In genomic region chr19:3324271-3324811, GRCm38 (mm10) we compare ENCODE assay signal across 8 mouse cellular contexts. TPM values are rescaled to one million over a fixed set of nuclear protein-coding genes. Genes with fewer than 3 reads are reported as not detected.
DNase-seq lines count a peak whose midpoint lies in the region; ATAC-seq and TF ChIP-seq lines count a peak whose summit lies in the region.

No protein-coding gene starts in this region.

- ATAC-seq in CD4-positive, CD25-positive, alpha-beta regulatory T cell, adult 4 months = no peak
- ATAC-seq in kidney, postnatal 0 days (replicated peaks; ENCODE audit: low FRiP score, low read depth) = no peak

- peak overlapping the region; percentile 81 for H3K9ac ChIP-seq in kidney, postnatal 0 days (ENCODE audit: low read depth, low read length)

- peak overlapping the region; percentile 90; the same call in 1 of the 2 replicates for H3K27ac ChIP-seq in heart, embryonic 10.5 days
- H3K27ac ChIP-seq in kidney, postnatal 0 days = peak overlapping the region; percentile 88
- H3K27ac ChIP-seq in midbrain, embryonic 10.5 days (replicated peaks) = peak overlapping the region; percentile 83; the same call in 1 of the 2 replicates

- H3K36me3 ChIP-seq in heart, embryonic 10.5 days = no peaks in the 10 kb centered on the region
- H3K36me3 ChIP-seq in kidney, postnatal 0 days (ENCODE audit: insufficient read depth, low read length) = no peaks in the 10 kb centered on the region
- H3K36me3 ChIP-seq in midbrain, embryonic 10.5 days = no peaks in the 10 kb centered on the region

- DNase-seq in CD4-positive, CD25-positive, alpha-beta regulatory T cell, adult 2 months (ENCODE audit: low read depth, low spot score) = peak; percentile 28
- DNase-seq in 3134 (ENCODE audit: extremely low read depth, insufficient read length, low spot score) = peak; percentile 50
- DNase-seq in brain, embryonic 14.5 days (ENCODE audit: low read depth) = peak; percentile 69
- DNase-seq in heart, embryonic 10.5 days (ENCODE audit: low spot score) = no peak
- DNase-seq in kidney, postnatal 0 days (ENCODE audit: low spot score) = peak; percentile 47
- peak; percentile 52 for DNase-seq in midbrain, embryonic 10.5 days (ENCODE audit: low spot score)
- no peak for DNase-seq in frontal cortex, adult 2 months (ENCODE audit: extremely low spot score in 1 of 2, low spot score in 1 of 2)

- no peak for TF ChIP-seq POLR2A in brain, embryonic 14.5 days (IDR thresholded peaks at IDR 0.05; ENCODE audit: borderline replicate concordance, extremely low read depth, insufficient read depth, insufficient read length, poor library complexity, severe bottlenecking)

- peak overlapping the region; percentile 97 for H3K4me2 ChIP-seq in kidney, postnatal 0 days (ENCODE audit: low read length)

- H3K4me3 ChIP-seq in heart, embryonic 10.5 days = peak overlapping the region; percentile 65
- peak overlapping the region; percentile 73 for H3K4me3 ChIP-seq in kidney, postnatal 0 days (replicated peaks; ENCODE audit: low read depth, low read length)
- H3K4me3 ChIP-seq in midbrain, embryonic 10.5 days = peak overlapping the region; percentile 59

- 3% methylated on average over 17 of the region's 17 CpGs for WGBS in heart, embryonic 10.5 days
- WGBS in kidney, postnatal 0 days = 4% methylated on average over 17 of the region's 17 CpGs
- WGBS in midbrain, embryonic 10.5 days = 4% methylated on average over 17 of the region's 17 CpGs

- H3K9me3 ChIP-seq in heart, embryonic 10.5 days = no peaks in the 10 kb centered on the region
- H3K9me3 ChIP-seq in kidney, postnatal 0 days (replicated peaks; ENCODE audit: low read length) = no peaks in the 10 kb centered on the region
- H3K9me3 ChIP-seq in midbrain, embryonic 10.5 days (replicated peaks) = peaks cover 3% of the 10 kb centered on the region; the same call in 1 of the 2 replicates

- H3K4me1 ChIP-seq in heart, embryonic 10.5 days = peaks cover 37% of the 10 kb centered on the region
- peaks cover 12% of the 10 kb centered on the region; the same call in 1 of the 2 replicates for H3K4me1 ChIP-seq in kidney, postnatal 0 days (replicated peaks; ENCODE audit: insufficient read depth, low read length)
- peaks cover 50% of the 10 kb centered on the region for H3K4me1 ChIP-seq in midbrain, embryonic 10.5 days

- TF ChIP-seq CTCF in brain, embryonic 14.5 days (IDR thresholded peaks at IDR 0.05; ENCODE audit: borderline replicate concordance, extremely low read depth, insufficient read depth, insufficient read length) = no peak
- TF ChIP-seq CTCF in kidney, postnatal 0 days (IDR thresholded peaks at IDR 0.05; ENCODE audit: low read depth) = no peak

- H3K27me3 ChIP-seq in heart, embryonic 10.5 days (ENCODE audit: insufficient read depth, poor library complexity, severe bottlenecking) = peaks cover 19% of the 10 kb centered on the region; the same call in 1 of the 2 replicates
- H3K27me3 ChIP-seq in kidney, postnatal 0 days (ENCODE audit: insufficient read depth, low read length) = no peaks in the 10 kb centered on the region
- H3K27me3 ChIP-seq in midbrain, embryonic 10.5 days (ENCODE audit: low read depth, poor library complexity, severe bottlenecking) = peaks cover 80% of the 10 kb centered on the region

RNA-seq across cellular contexts. Expression of gene Cpt1a, which starts 2.2 kb away (rescaled TPM):
- 10 to 100 TPM; 17.1 to 31.7 TPM for polyA plus RNA-seq in CD4-positive, CD25-positive, alpha-beta regulatory T cell, adult 4 months (2017; shearing (Covaris generic))
- 18.4 and 23.1 TPM in 2 replicates for polyA plus RNA-seq in brain, embryonic 14.5 days (2012; rRNA removed)
- 7.1 and 12.5 TPM in 2 replicates for polyA plus RNA-seq in heart, embryonic 10.5 days (2016; fragmentation: Nextera tagmentation; extraction: Ambion mirVana)
- 70.8 and 81.4 TPM in 2 replicates for polyA plus RNA-seq in kidney, postnatal 0 days (2015; fragmentation: Nextera tagmentation; extraction: Ambion mirVana)
- 4.0 and 7.4 TPM in 2 replicates for polyA plus RNA-seq in midbrain, embryonic 10.5 days (2016; fragmentation: Nextera tagmentation; extraction: Ambion mirVana)
- polyA plus RNA-seq in frontal cortex, adult 2 months (2012; rRNA removed) = 22.6 and 25.1 TPM in 2 replicates

RNA-seq across cellular contexts. Expression of gene Ighmbp2, which starts 41.5 kb away (rescaled TPM):
- 1 to 10 TPM; 4.9 to 7.4 TPM for polyA plus RNA-seq in CD4-positive, CD25-positive, alpha-beta regulatory T cell, adult 4 months (2017; shearing (Covaris generic))
- 8.8 and 11.4 TPM in 2 replicates for polyA plus RNA-seq in brain, embryonic 14.5 days (2012; rRNA removed)
- 7.2 and 7.4 TPM in 2 replicates for polyA plus RNA-seq in heart, embryonic 10.5 days (2016; fragmentation: Nextera tagmentation; extraction: Ambion mirVana)
- polyA plus RNA-seq in kidney, postnatal 0 days (2015; fragmentation: Nextera tagmentation; extraction: Ambion mirVana) = 6.3 and 6.8 TPM in 2 replicates
- polyA plus RNA-seq in midbrain, embryonic 10.5 days (2016; fragmentation: Nextera tagmentation; extraction: Ambion mirVana) = 10.2 and 11.5 TPM in 2 replicates
- polyA plus RNA-seq in frontal cortex, adult 2 months (2012; rRNA removed) = 7.0 and 8.2 TPM in 2 replicates

RNA-seq across cellular contexts. Expression of gene Mrpl21, which starts 41.6 kb away (rescaled TPM):
- 100 to 1,000 TPM in 1 of 2 experiments, 10 to 100 TPM in 1; 88.6 to 126 TPM for polyA plus RNA-seq in CD4-positive, CD25-positive, alpha-beta regulatory T cell, adult 4 months (2017; shearing (Covaris generic))
- 56.2 and 67.8 TPM in 2 replicates for polyA plus RNA-seq in brain, embryonic 14.5 days (2012; rRNA removed)
- polyA plus RNA-seq in heart, embryonic 10.5 days (2016; fragmentation: Nextera tagmentation; extraction: Ambion mirVana) = 114 and 118 TPM in 2 replicates
- polyA plus RNA-seq in kidney, postnatal 0 days (2015; fragmentation: Nextera tagmentation; extraction: Ambion mirVana) = 116 and 124 TPM in 2 replicates
- polyA plus RNA-seq in midbrain, embryonic 10.5 days (2016; fragmentation: Nextera tagmentation; extraction: Ambion mirVana) = 122 and 139 TPM in 2 replicates
- polyA plus RNA-seq in frontal cortex, adult 2 months (2012; rRNA removed) = 53.9 and 56.7 TPM in 2 replicates

Comparison
In these comparisons a context has a peak if more than half of its experiments do, and no peak if none do; other contexts are left out.
1. DNase-seq: peak in CD4-positive, CD25-positive, alpha-beta regulatory T cell, adult 2 months (single experiment), 3134 (single experiment), brain, embryonic 14.5 days (single experiment), kidney, postnatal 0 days (single experiment) and midbrain, embryonic 10.5 days (single experiment); none in heart, embryonic 10.5 days (single experiment) and frontal cortex, adult 2 months (0 of 2).
2. Peak in every context shown above with its lines, with median percentiles within 50 percentile points of each other: H3K27ac ChIP-seq and H3K4me3 ChIP-seq.